Comparison of ENCODE assay signal across 18 mouse cellular contexts in the genomic region with DNA sequence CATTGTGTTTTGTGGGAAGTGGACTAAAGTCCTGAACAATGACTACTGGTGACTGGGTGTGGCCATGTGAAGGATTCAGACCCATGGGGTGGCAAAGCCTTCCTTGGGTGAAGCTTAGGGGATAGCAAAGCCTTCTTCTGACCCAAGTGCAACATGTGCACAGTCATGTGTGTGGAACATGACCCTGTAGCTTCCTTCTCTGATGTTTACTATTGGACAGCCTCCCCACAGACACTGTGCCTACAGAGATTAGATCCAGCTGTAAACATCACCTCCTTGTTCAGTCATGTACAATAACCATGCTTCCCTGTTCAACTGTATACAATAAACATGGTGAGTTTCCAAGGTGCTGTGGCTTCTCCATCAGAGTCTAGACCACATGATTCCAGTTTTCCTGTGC.
"Had no signal": no experiment of that assay in that cellular context is flagged by ENCODE, and none has a peak within 500 bp of the region (broad histone marks: within the 10 kb centered on the region; RNA-seq: fewer than 3 reads in every experiment).

No protein-coding gene starts in this region.

- H3K27me3 ChIP-seq: intestine, embryonic 15.5 days; kidney, embryonic 15.5 days; limb, embryonic 13.5 days; lung, embryonic 15.5 days; midbrain, embryonic 12.5 days; midbrain, embryonic 15.5 days; neural tube, embryonic 13.5 days had no signal

- DNase-seq: kidney, adult 11 months; kidney, postnatal 10 days; lung, adult 18-20 months; lung, postnatal 14 days; retina, postnatal 1 day; thymus, adult 18-20 months; thymus, postnatal 4 days had no signal

- ATAC-seq: hindbrain, embryonic 16.5 days; intestine, embryonic 15.5 days; midbrain, embryonic 15.5 days had no signal

- H3K9ac ChIP-seq: intestine, embryonic 15.5 days; kidney, embryonic 15.5 days; limb, embryonic 13.5 days; lung, embryonic 15.5 days; midbrain, embryonic 12.5 days; midbrain, embryonic 15.5 days; neural tube, embryonic 13.5 days had no signal

- H3K4me2 ChIP-seq: intestine, embryonic 15.5 days; kidney, embryonic 15.5 days; limb, embryonic 13.5 days; lung, embryonic 15.5 days; midbrain, embryonic 12.5 days; midbrain, embryonic 15.5 days; neural tube, embryonic 13.5 days had no signal

- H3K4me1 ChIP-seq: intestine, embryonic 15.5 days; kidney, embryonic 15.5 days; limb, embryonic 10.5 days; limb, embryonic 13.5 days; lung, embryonic 15.5 days; midbrain, embryonic 12.5 days; midbrain, embryonic 15.5 days; neural tube, embryonic 13.5 days had no signal

- H3K36me3 ChIP-seq: intestine, embryonic 15.5 days; kidney, embryonic 15.5 days; limb, embryonic 10.5 days; limb, embryonic 13.5 days; lung, embryonic 15.5 days; midbrain, embryonic 12.5 days; midbrain, embryonic 15.5 days; neural tube, embryonic 13.5 days had no signal

- H3K9me3 ChIP-seq: intestine, embryonic 15.5 days; kidney, embryonic 15.5 days; limb, embryonic 10.5 days; limb, embryonic 13.5 days; lung, embryonic 15.5 days; midbrain, embryonic 12.5 days; midbrain, embryonic 15.5 days; neural tube, embryonic 13.5 days had no signal

- H3K27ac ChIP-seq: intestine, embryonic 15.5 days; kidney, embryonic 15.5 days; limb, embryonic 10.5 days; limb, embryonic 13.5 days; lung, embryonic 15.5 days; macrophage; midbrain, embryonic 12.5 days; midbrain, embryonic 15.5 days; neural tube, embryonic 13.5 days had no signal

- H3K4me3 ChIP-seq: intestine, embryonic 15.5 days; kidney, embryonic 15.5 days; limb, embryonic 10.5 days; limb, embryonic 13.5 days; lung, embryonic 15.5 days; midbrain, embryonic 12.5 days; midbrain, embryonic 15.5 days; myocyte; neural tube, embryonic 13.5 days had no signal
